Mouse (Mus musculus) embryonic facial prominence, embryonic 14.5 days (tissue): ENCODE data around the gene Gm12253. TPM values are rescaled to one million over a fixed set of nuclear protein-coding genes. Genes with fewer than 3 reads are reported as not detected.

Experiments used
- ATAC-seq: fragments of 200-750 bp; cut with Nextera tagmentation; 2 replicates; pipeline ENCODE4 v1.8.0; 2017; ENCODE audit warnings: low read depth, moderate number of reproducible peaks, moderate TSS enrichment
- DNase-seq: peaks from one replicate; pipeline ENCODE4 v3.0.0-alpha.2; 2015; ENCODE audit warnings: low spot score
- H3K27ac ChIP-seq: fragments of 300-500 bp; sonication (generic); replicated peaks from 2 replicates; pipeline ENCODE4 v1.5.1; 2014; ENCODE audit warnings: low read depth, mild to moderate bottlenecking, low read length, moderate library complexity
- H3K27me3 ChIP-seq: fragments of 300-500 bp; sonication (generic); replicated peaks from 2 replicates; pipeline ENCODE4 v1.6.1; 2014; ENCODE audit warnings: low read length; ENCODE audit not compliant: control insufficient read depth, insufficient read depth
- H3K36me3 ChIP-seq: fragments of 300-500 bp; sonication (generic); 2 replicates; pipeline ENCODE4 v1.6.1; 2014; ENCODE audit warnings: low read length, mixed read lengths; ENCODE audit not compliant: control insufficient read depth, insufficient read depth
- H3K4me1 ChIP-seq: fragments of 300-500 bp; sonication (generic); 2 replicates; pipeline ENCODE4 v1.6.1; 2014; ENCODE audit warnings: antibody characterized with exemption, low read length; ENCODE audit not compliant: control insufficient read depth, insufficient read depth
- H3K4me2 ChIP-seq: fragments of 300-500 bp; sonication (generic); 2 replicates; pipeline ENCODE4 v1.6.1; 2014; ENCODE audit warnings: low read depth, mild to moderate bottlenecking, low read length, moderate library complexity, mixed read lengths
- H3K4me3 ChIP-seq: fragments of 300-500 bp; sonication (generic); 2 replicates; pipeline ENCODE4 v1.5.1; 2014; ENCODE audit warnings: low read depth, mild to moderate bottlenecking, low read length
- H3K9ac ChIP-seq: fragments of 300-500 bp; sonication (generic); 2 replicates; pipeline ENCODE4 v1.6.1; 2014; ENCODE audit warnings: low read depth, mild to moderate bottlenecking, low read length, moderate library complexity, mixed read lengths
- H3K9me3 ChIP-seq: fragments of 300-500 bp; sonication (generic); 2 replicates; pipeline ENCODE4 v1.6.1; 2016; ENCODE audit warnings: low read length; ENCODE audit not compliant: control insufficient read depth
- polyA plus RNA-seq: library from polyadenylated mRNA; unstranded; fragments of >200 nt; fragmentation: Nextera tagmentation; extraction: Ambion mirVana; gene quantifications from 2 replicates; pipeline ENCODE4 v1.2.1, GENCODE M21; 2014

Gene Gm12253
- polyA plus RNA-seq, 1 experiment from 2014 or later, result not detected

DNA sequence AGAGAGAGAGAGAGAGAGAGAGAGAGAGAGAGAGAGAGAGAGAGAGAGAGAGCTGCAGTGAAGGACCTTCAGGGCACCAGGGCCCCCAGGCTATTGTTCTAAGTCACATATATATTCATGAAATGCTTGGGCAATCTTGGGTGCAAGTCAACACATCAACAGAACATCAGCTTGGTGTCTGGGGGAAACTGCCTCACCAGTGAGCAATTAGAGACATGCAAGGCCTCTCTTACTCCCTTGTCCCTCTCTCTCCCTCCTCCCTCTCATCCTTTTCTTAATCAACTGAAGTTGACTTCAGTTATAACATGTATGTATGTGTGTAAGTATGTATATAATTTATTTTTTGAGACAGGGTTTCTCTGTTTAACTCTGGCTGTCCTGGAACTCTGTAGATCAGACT, 29.8 kb downstream of the Gm12253 start, which contains the start of gene Olfr30:
TSS of gene Olfr30 (minus strand) at position 101 of the 400 bp plus-strand sequence.
- ATAC-seq (no peak), DNase-seq (no peak)
- Histone ChIP-seq H3K4me2 (no peak within 1 kb of the TSS), H3K36me3 (no peaks in the 10 kb centered on the region), H3K27me3 (no peaks in the 10 kb centered on the region), H3K4me1 (no peaks in the 10 kb centered on the region), H3K9me3 (no peaks in the 10 kb centered on the region), H3K9ac (no peak within 1 kb of the TSS), H3K4me3 (no peak within 1 kb of the TSS), H3K27ac (no peak within 1 kb of the TSS)

Other genes starting within 250 kb of the Gm12253 start
- gene Igtp, start 233.0 kb upstream of the Gm12253 start, polyA plus RNA-seq, result 10.5 and 16.7 TPM in 2 replicates
- 4.4 and 5.7 TPM in 2 replicates for gene Irgm2, start 232.9 kb upstream of the Gm12253 start, polyA plus RNA-seq
- 0.22 and 0.45 TPM in 2 replicates for gene 4930438A08Rik, start 157.8 kb upstream of the Gm12253 start, polyA plus RNA-seq
- 14.2 and 14.7 TPM in 2 replicates for gene Zfp692, start 125.5 kb upstream of the Gm12253 start, polyA plus RNA-seq
- gene Zfp672, start 102.2 kb upstream of the Gm12253 start, polyA plus RNA-seq, result 42.3 TPM in 2 replicates
- 23.2 and 27.3 TPM in 2 replicates for gene Sh3bp5l, start 101.8 kb upstream of the Gm12253 start, polyA plus RNA-seq
- not detected in 2 replicates for gene Lypd8, start 53.5 kb upstream of the Gm12253 start, polyA plus RNA-seq
- gene 1810065E05Rik, start 11.4 kb upstream of the Gm12253 start, polyA plus RNA-seq, result not detected in 2 replicates
- gene Lypd9, start 20.4 kb downstream of the Gm12253 start, polyA plus RNA-seq, result not detected in 2 replicates
- 0.13 and 0.15 TPM in 2 replicates for gene Olfr30, start 29.7 kb downstream of the Gm12253 start, polyA plus RNA-seq
- gene Olfr332, start 60.0 kb downstream of the Gm12253 start, polyA plus RNA-seq, result 0.11 and 0.12 TPM in 2 replicates
- not detected in 2 replicates for gene Olfr331, start 70.0 kb downstream of the Gm12253 start, polyA plus RNA-seq
- gene Olfr330, start 102.3 kb downstream of the Gm12253 start, polyA plus RNA-seq, result 0.30 and 0.46 TPM in 2 replicates
- 0.31 TPM in 1 of 2 replicates, not detected in the other for gene Olfr329-ps, start 113.9 kb downstream of the Gm12253 start, polyA plus RNA-seq
- gene Olfr328, start 123.1 kb downstream of the Gm12253 start, polyA plus RNA-seq, result not detected in 2 replicates
- not detected in 2 replicates for gene Olfr224, start 138.0 kb downstream of the Gm12253 start, polyA plus RNA-seq
- gene Olfr325, start 145.2 kb downstream of the Gm12253 start, polyA plus RNA-seq, result not detected in 2 replicates
- gene Olfr324, start 162.6 kb downstream of the Gm12253 start, polyA plus RNA-seq, result not detected in 2 replicates
- not detected in 2 replicates for gene 2210407C18Rik, start 183.5 kb downstream of the Gm12253 start, polyA plus RNA-seq
- not detected in 2 replicates for gene Olfr323, start 197.9 kb downstream of the Gm12253 start, polyA plus RNA-seq
- gene Trim58, start 207.9 kb downstream of the Gm12253 start, polyA plus RNA-seq, result 0.07 and 0.09 TPM in 2 replicates
- not detected in 2 replicates for gene Olfr322, start 226.2 kb downstream of the Gm12253 start, polyA plus RNA-seq
- gene Olfr320, start 248.5 kb downstream of the Gm12253 start, polyA plus RNA-seq, result not detected in 2 replicates